Mouse (Mus musculus) lung, embryonic 16.5 days (tissue): ENCODE data around the gene Spag5. TPM values are rescaled to one million over a fixed set of nuclear protein-coding genes. Genes with fewer than 3 reads are reported as not detected.
A peak's percentile ranks its signal among the peaks of the same experiment; 100 is the strongest.
"Not testable (repeated sequence)": the region's sequence is repeated elsewhere in the genome, so short reads cannot be mapped to it uniquely, and the experiment has no call there.

Experiments
- ATAC-seq: fragments of 200-750 bp; cut with Nextera tagmentation; 2 replicates; pipeline ENCODE4 v1.8.0; 2017; ENCODE audit warnings: low read depth, mild to moderate bottlenecking, moderate library complexity
- H3K27ac ChIP-seq: fragments of 300-500 bp; sonication (generic); 2 replicates; pipeline ENCODE4 v1.5.1; 2014; ENCODE audit warnings: mild to moderate bottlenecking, control low read depth, low read length
- H3K27me3 ChIP-seq: fragments of 300-500 bp; sonication (generic); 2 replicates; pipeline ENCODE4 v1.6.1; 2014; ENCODE audit warnings: low read depth, low read length, mixed read lengths; ENCODE audit not compliant: control insufficient read depth, insufficient read depth
- H3K36me3 ChIP-seq: fragments of 300-500 bp; sonication (generic); 2 replicates; pipeline ENCODE4 v1.6.1; 2014; ENCODE audit warnings: low read length; ENCODE audit not compliant: control insufficient read depth, insufficient read depth
- H3K4me1 ChIP-seq: fragments of 300-500 bp; sonication (generic); replicated peaks from 2 replicates; pipeline ENCODE4 v1.6.1; 2014; ENCODE audit warnings: low read length, mixed read lengths; ENCODE audit not compliant: control insufficient read depth, insufficient read depth
- H3K4me2 ChIP-seq: fragments of 300-500 bp; sonication (generic); 2 replicates; pipeline ENCODE4 v1.6.1; 2014; ENCODE audit warnings: low read depth, low read length, control low read depth
- H3K4me3 ChIP-seq: fragments of 300-500 bp; sonication (generic); 2 replicates; pipeline ENCODE4 v1.5.1; 2014; ENCODE audit warnings: mild to moderate bottlenecking, low read length, control low read depth
- H3K9ac ChIP-seq: fragments of 300-500 bp; sonication (generic); 2 replicates; pipeline ENCODE4 v1.6.1; 2014; ENCODE audit warnings: low read length, control low read depth
- H3K9me3 ChIP-seq: fragments of 300-500 bp; sonication (generic); 2 replicates; pipeline ENCODE4 v1.6.1; 2016; ENCODE audit warnings: low read length; ENCODE audit not compliant: control insufficient read depth
- WGBS: fragments of 180-500 bp; shearing (Covaris S2); extraction: QIAGEN DNeasy Blood & Tissue Kit; methylation state at CpG from one replicate; pipeline ENCODE4 v1.1.7; 2014; 5-methylcytosine and 5-hydroxymethylcytosine counted together
- polyA plus RNA-seq: library from polyadenylated mRNA; unstranded; fragments of >200 nt; fragmentation: Nextera tagmentation; extraction: Ambion mirVana; gene quantifications from 2 replicates; pipeline ENCODE4 v1.2.1, GENCODE M21; 2015

Gene Spag5
- polyA plus RNA-seq, 1 experiment from 2014 or later = 46.7 TPM

GRCm38 (mm10) chr11:78276169-78276568, 25.2 kb upstream of the Spag5 start:
- not testable (repeated sequence) for ATAC-seq, H3K4me3 ChIP-seq, H3K4me1 ChIP-seq, H3K27me3 ChIP-seq, H3K9me3 ChIP-seq, H3K4me2 ChIP-seq, H3K9ac ChIP-seq, H3K27ac ChIP-seq
- WGBS = 94% methylated on average over 4 of the region's 4 CpGs
- peaks cover 65% of the 10 kb centered on the region for H3K36me3 ChIP-seq

GRCm38 (mm10) chr11:78278853-78279252, 22.5 kb upstream of the Spag5 start:
- H3K36me3 ChIP-seq = peaks cover 62% of the 10 kb centered on the region
- no peak overlapping the region for H3K27ac ChIP-seq
- no peak overlapping the region for H3K9ac ChIP-seq
- ATAC-seq = no peak
- WGBS = 80% methylated on average over 7 of the region's 7 CpGs
- H3K27me3 ChIP-seq = no peaks in the 10 kb centered on the region
- H3K4me2 ChIP-seq = no peak overlapping the region
- no peaks in the 10 kb centered on the region for H3K4me1 ChIP-seq
- H3K9me3 ChIP-seq = no peaks in the 10 kb centered on the region
- H3K4me3 ChIP-seq = no peak overlapping the region

- H3K4me1 ChIP-seq = no peaks in the 10 kb centered on the region
- no peak overlapping the region for H3K9ac ChIP-seq
- WGBS = 88% methylated on average over 4 of the region's 4 CpGs
- H3K36me3 ChIP-seq = peaks cover 65% of the 10 kb centered on the region
- H3K27me3 ChIP-seq = no peaks in the 10 kb centered on the region
- H3K27ac ChIP-seq = no peak overlapping the region
- H3K4me3 ChIP-seq = no peak overlapping the region
- ATAC-seq = no peak
- no peaks in the 10 kb centered on the region for H3K9me3 ChIP-seq
- no peak overlapping the region for H3K4me2 ChIP-seq
These were observed 21.7 kb upstream of the Spag5 start for GRCm38 (mm10) chr11:78279586-78279985.

DNA sequence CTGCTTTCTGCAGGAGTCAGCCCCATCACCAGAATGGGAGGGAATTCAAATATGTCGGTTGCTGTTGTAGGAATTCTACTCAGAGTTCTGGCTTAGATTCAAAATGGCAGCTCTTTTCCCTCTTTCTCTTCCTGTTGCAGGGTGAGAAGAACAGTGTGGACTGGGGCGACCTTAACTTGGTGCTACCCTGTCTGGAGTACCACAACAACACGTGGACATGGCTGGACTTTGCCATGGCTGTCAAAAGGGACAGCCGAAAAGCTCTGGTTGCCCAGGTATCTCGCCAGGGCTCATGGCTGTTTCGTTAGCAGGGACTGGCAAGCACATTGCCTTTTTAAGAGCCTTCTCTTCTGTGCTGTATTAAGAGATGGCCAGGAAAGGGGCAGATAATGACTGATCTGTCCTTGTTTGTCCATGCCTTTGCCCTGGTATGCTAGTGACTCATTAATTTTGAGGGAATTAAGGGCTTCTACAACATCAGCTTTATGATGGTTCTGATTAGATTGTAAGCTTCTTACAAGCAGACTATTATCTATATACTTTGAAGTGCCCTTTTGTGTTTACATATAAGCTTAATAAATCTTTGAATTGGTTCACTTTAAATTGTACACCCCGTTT, 12.1 kb upstream of the Spag5 start:
- no peaks in the 10 kb centered on the region for H3K9me3 ChIP-seq
- no peak for ATAC-seq
- no peak overlapping the region for H3K4me3 ChIP-seq
- H3K4me1 ChIP-seq = no peaks in the 10 kb centered on the region
- no peak overlapping the region for H3K9ac ChIP-seq
- H3K4me2 ChIP-seq = no peak overlapping the region
- H3K36me3 ChIP-seq = peaks cover 43% of the 10 kb centered on the region
- H3K27me3 ChIP-seq = no peaks in the 10 kb centered on the region
- 90% methylated on average over 7 of the region's 7 CpGs for WGBS
- H3K27ac ChIP-seq = no peak overlapping the region

DNA sequence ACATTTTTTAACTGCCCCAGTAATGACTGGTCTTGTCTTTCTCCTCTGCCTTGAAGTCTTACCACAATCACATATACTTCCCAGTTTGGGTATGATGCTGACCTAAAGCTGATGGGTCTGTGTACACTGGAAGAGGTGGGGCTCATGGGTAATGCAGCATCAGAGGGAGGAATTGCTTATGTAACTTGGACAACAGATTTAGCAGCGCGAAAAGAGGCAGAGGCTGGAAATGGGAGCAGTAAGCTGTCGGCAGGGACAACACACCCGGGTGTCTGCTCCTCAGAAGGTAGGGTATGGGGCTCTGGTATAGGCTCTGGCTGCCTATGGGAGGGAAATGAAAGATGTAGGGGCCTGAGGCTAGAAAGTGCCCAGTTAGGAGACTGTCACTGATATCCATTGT, 10.7 kb upstream of the Spag5 start, which contains the start of gene BC030499:
Gene BC030499, plus strand, starts transcription at position 188 of the 400 bp plus-strand sequence.
- Histone ChIP-seq H3K9ac (no peak within 1 kb of the TSS), H3K4me2 (no peak within 1 kb of the TSS), H3K27me3 (no peaks in the 10 kb centered on the region), H3K36me3 (peaks cover 30% of the 10 kb centered on the region), H3K9me3 (no peaks in the 10 kb centered on the region), H3K27ac (no peak within 1 kb of the TSS), H3K4me3 (no peak within 1 kb of the TSS), H3K4me1 (no peaks in the 10 kb centered on the region)
- WGBS = 91% methylated on average over 4 of the region's 4 CpGs
- ATAC-seq = no peak

- Histone ChIP-seq H3K4me3 (no peak overlapping the region), H3K9ac (no peak overlapping the region), H3K9me3 (no peaks in the 10 kb centered on the region), H3K27ac (no peak overlapping the region), H3K27me3 (no peaks in the 10 kb centered on the region), H3K4me1 (no peaks in the 10 kb centered on the region), H3K36me3 (peaks cover 5% of the 10 kb centered on the region), H3K4me2 (no peak overlapping the region)
- ATAC-seq = no peak
- 95% methylated on average over 6 of the region's 6 CpGs for WGBS
These were observed 6.7 kb upstream of the Spag5 start for GRCm38 (mm10) chr11:78294585-78294984.

GRCm38 (mm10) chr11:78300917-78301316, 412 bp upstream of the Spag5 start:
- WGBS = 55% methylated on average over 7 of the region's 7 CpGs
- H3K4me2 ChIP-seq = peak overlapping the region; percentile 83
- peak; percentile 37 for ATAC-seq
- H3K36me3 ChIP-seq = peaks cover 14% of the 10 kb centered on the region
- peak overlapping the region; percentile 69 for H3K27ac ChIP-seq
- no peaks in the 10 kb centered on the region for H3K27me3 ChIP-seq
- peaks cover 3% of the 10 kb centered on the region; the same call in 1 of the 2 replicates for H3K4me1 ChIP-seq
- H3K9me3 ChIP-seq = no peaks in the 10 kb centered on the region
- peak overlapping the region; percentile 86 for H3K4me3 ChIP-seq
- peak overlapping the region; percentile 87 for H3K9ac ChIP-seq

DNA sequence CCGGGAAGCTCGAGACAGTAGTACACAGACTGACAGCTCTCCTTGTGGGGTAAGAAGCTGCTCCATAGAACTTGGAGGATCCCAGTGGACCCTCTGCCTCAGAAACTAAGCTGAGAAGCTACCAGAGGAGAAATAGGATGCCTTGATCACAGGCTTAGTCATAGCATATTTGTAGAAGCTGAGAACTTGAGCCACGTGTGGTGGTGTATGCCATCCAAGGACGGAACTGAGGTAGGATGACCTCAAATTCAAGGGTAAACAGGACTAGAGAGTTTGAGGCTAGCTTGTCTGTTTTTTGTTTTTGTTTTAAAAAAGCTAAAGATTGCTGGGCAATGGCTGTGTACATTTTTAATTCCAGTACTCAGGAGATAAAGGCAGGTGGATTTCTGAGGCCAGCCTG, 3.9 kb downstream of the Spag5 start:
- H3K4me1 ChIP-seq = peaks cover 7% of the 10 kb centered on the region; the same call in 1 of the 2 replicates
- H3K4me2 ChIP-seq = no peak overlapping the region
- no peaks in the 10 kb centered on the region for H3K9me3 ChIP-seq
- WGBS = 82% methylated on average over 4 of the region's 4 CpGs
- H3K27ac ChIP-seq = no peak overlapping the region
- no peak overlapping the region for H3K9ac ChIP-seq
- ATAC-seq = no peak
- no peaks in the 10 kb centered on the region for H3K27me3 ChIP-seq
- peaks cover 27% of the 10 kb centered on the region for H3K36me3 ChIP-seq
- no peak overlapping the region for H3K4me3 ChIP-seq

GRCm38 (mm10) chr11:78310861-78311511, 9.7 kb downstream of the Spag5 start:
- Histone ChIP-seq H3K4me2 (no peak overlapping the region), H3K27ac (no peak overlapping the region), H3K9me3 (no peaks in the 10 kb centered on the region), H3K9ac (no peak overlapping the region), H3K27me3 (no peaks in the 10 kb centered on the region), H3K4me3 (no peak overlapping the region), H3K36me3 (peaks cover 44% of the 10 kb centered on the region), H3K4me1 (0 out of 2 replicates have a peak, but pooled peaks cover 4% of the 10 kb centered on the region)
- WGBS = 90% methylated on average over 8 of the region's 8 CpGs
- ATAC-seq = no peak
